Mouse (Mus musculus): ENCODE measurements around the gene Rnf113a1.
"Not testable (repeated sequence)": the region's sequence is repeated elsewhere in the genome, so short reads cannot be mapped to it uniquely, and the experiment has no call there.

Gene Rnf113a1

GRCm38 (mm10) chrX:37191105-37191743, at the start of gene Rnf113a1, which contains the start of gene Ndufa1:
Gene Rnf113a1, plus strand, starts transcription at chrX:37191245.
Gene Ndufa1, minus strand, starts transcription at chrX:37191163.
- DNase-seq, result peak; percentile 79

- DNase-seq, result no peak
Measured at GRCm38 (mm10) chrX:37141732-37142131, 49.3 kb upstream of the Rnf113a1 start.

- DNase-seq, result not testable (repeated sequence)
Measured at GRCm38 (mm10) chrX:37144498-37144897, 46.5 kb upstream of the Rnf113a1 start.

GRCm38 (mm10) chrX:37144954-37145353, 46.1 kb upstream of the Rnf113a1 start:
- DNase-seq, result no peak

DNA sequence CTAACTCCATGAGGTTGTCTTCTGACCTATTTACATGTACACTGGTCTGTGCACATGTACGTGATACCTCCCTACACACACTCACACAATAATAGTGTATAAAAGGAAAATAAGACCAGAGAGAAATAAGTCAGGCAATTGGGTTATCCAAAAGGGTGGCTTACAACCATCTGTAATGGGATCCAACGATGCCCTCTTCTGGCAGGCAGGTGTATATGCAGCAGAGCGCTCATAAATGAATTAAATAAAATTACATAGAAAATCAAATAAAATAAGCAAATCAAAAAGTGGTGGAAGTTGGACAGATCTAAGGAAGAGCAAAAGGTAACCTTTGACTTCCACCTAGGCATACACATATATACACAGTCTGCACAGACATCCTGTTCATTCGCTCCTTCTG, 33.2 kb upstream of the Rnf113a1 start:
- DNase-seq, result peak; percentile 7

DNA sequence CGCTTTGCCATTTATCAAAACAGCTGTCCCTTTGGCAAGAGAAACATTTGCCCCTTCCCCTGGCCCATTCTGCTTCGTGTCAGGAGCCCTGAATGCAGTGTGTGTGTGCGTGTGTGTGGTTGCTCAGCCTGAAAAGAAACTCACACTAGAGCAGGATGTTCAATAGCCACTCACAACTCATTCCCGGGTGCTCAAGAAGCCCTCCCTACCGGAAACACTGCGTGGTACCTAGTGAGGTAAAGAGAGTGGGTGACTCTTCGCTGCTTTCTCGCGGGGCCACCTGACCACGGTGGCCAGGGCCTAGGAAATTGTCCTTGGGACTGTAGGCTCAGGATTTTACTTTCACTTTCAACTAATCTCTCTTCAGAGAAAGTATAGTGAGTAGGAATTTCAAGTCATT, 29.9 kb upstream of the Rnf113a1 start:
- DNase-seq, result no peak

DNA sequence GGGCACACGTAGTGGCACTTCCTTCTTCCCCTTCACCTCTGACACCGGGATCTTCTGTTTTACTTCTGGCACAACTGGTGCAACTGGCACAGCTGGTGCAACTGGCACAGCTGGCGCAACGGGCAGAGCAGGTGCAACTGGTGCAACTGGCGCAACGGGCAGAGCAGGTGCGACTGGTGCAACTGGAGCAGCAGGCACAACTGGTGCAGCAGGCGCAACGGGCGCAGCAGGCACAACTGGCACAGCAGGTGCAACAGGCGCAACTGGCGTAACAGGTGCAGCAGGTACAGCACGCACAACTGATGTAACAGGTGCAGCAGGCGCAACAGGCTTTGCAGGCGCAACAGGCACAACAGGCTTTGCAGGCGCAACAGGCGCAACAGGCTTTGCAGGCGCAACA, 27.9 kb upstream of the Rnf113a1 start:
- DNase-seq, result no peak

GRCm38 (mm10) chrX:37167085-37167484, 24.0 kb upstream of the Rnf113a1 start:
- peak; percentile 36 for DNase-seq

GRCm38 (mm10) chrX:37168742-37169141, 22.3 kb upstream of the Rnf113a1 start, which contains the start of gene Akap14:
Gene Akap14, minus strand, starts transcription at chrX:37168842.
- no peak for DNase-seq

GRCm38 (mm10) chrX:37184401-37184800, 6.6 kb upstream of the Rnf113a1 start:
- not testable (repeated sequence) for DNase-seq

- no peak for DNase-seq
Measured at GRCm38 (mm10) chrX:37190755-37191104, 315 bp upstream of the Rnf113a1 start.

DNA sequence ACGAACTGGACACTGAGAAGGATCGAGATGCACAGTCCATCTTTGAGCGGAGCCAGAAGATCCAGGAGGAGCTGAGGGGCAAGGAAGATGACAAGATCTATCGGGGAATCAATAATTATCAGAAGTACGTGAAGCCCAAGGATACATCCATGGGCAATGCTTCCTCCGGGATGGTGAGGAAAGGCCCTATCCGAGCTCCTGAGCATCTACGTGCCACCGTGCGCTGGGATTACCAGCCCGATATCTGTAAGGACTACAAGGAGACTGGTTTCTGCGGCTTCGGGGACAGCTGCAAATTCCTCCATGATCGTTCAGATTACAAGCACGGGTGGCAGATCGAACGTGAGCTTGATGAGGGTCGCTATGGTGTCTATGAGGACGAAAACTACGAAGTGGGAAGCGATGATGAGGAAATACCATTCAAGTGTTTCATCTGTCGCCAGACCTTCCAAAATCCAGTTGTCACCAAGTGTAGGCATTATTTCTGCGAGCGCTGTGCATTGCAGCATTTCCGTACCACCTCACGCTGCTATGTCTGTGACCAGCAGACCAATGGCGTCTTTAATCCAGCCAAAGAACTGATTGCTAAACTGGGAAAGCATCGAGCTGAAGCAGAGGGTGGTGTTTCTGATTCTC, 817 bp downstream of the Rnf113a1 start:
- no peak for DNase-seq

DNA sequence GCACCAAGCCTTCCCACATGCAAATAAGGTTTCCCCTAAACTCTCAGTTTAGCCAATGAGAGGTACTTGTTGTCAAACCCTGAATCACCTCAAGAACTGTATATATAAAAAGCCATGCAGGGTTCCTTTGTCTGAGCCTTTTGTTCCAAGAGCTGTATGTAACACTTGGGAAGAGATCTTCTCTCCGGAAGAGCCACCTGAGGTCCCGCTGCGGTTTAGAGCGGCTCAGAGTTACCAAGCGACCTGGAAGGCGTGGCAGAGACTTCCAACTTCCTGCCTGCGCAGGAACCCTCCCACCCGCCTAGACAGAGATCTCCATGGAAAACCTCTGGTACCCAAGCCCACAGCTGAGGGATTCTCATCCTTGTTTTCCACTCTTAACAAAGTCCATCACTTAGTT, 7.6 kb downstream of the Rnf113a1 start:
- no peak for DNase-seq

DNA sequence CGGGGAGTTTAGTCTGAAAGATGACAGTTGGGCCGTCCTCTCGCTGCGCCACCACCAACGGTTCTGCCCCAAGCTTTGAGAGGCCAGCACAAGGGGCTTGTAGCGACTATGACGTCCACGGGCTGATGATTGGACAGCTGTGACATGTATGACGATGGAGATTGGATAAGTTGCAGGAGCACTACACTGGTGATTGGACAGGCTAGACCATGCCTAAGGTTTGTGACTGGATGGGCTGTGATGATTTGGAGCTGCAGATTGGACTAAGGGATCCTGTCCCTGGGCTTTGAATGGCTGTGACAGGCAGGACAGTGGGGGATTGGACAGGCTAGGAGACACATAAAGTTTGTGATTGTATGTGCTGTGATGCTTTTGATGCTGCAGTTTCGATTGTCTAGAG, 19.9 kb downstream of the Rnf113a1 start, which contains the start of gene Gm9:
Gm9 (minus strand) TSS at position 101 of the 400 bp plus-strand sequence.
- no peak for DNase-seq

- not testable (repeated sequence) for DNase-seq
Measured at GRCm38 (mm10) chrX:37222158-37222557, 31.1 kb downstream of the Rnf113a1 start, which contains the start of gene Rhox1. Gene Rhox1, minus strand, starts transcription at chrX:37222258.
